Mouse (Mus musculus): ENCODE measurements around the gene Apoa1. TPM values are rescaled to one million over a fixed set of nuclear protein-coding genes. Genes with fewer than 3 reads are reported as not detected.
A peak's percentile ranks its signal among the peaks of the same experiment; 100 is the strongest.

The Apoa1 gene
- polyA plus RNA-seq (2015; fragmentation: Nextera tagmentation; extraction: Ambion mirVana) = 4.7 and 5.3 TPM in 2 replicates

GRCm38 (mm10) chr9:46228491-46228890 lies at the start of gene Apoa1:
Apoa1 (plus strand) TSS chr9:46228580.
- Histone ChIP-seq H3K27ac (replicated peaks) (no peak within 1 kb of the TSS), H3K36me3 (no peaks in the 10 kb centered on the region), H3K9ac (no peak within 1 kb of the TSS), H3K4me3 (no peak within 1 kb of the TSS), H3K4me2 (no peak within 1 kb of the TSS), H3K9me3 (no peaks in the 10 kb centered on the region), H3K27me3 (no peaks in the 10 kb centered on the region), H3K4me1 (replicated peaks) (peaks cover 15% of the 10 kb centered on the region)
- no peak for ATAC-seq (ENCODE audit: low FRiP score, low read depth)
- 63% methylated on average over 9 of the region's 9 CpGs for WGBS

- H3K36me3 ChIP-seq = no peaks in the 10 kb centered on the region
- no peaks in the 10 kb centered on the region for H3K9me3 ChIP-seq
- no peak overlapping the region for H3K4me2 ChIP-seq
- H3K27me3 ChIP-seq = no peaks in the 10 kb centered on the region
- no peak overlapping the region for H3K9ac ChIP-seq
- no peak overlapping the region for H3K4me3 ChIP-seq
- H3K4me1 ChIP-seq (replicated peaks) = no peaks in the 10 kb centered on the region; the same call in 1 of the 2 replicates
- no peak overlapping the region for H3K27ac ChIP-seq (replicated peaks)
- ATAC-seq (ENCODE audit: low FRiP score, low read depth) = no peak
- 91% methylated on average over 9 of the region's 9 CpGs for WGBS
Observed at GRCm38 (mm10) chr9:46178595-46178994, 49.8 kb upstream of the Apoa1 start.

- H3K27ac ChIP-seq (replicated peaks) = no peak overlapping the region
- H3K4me1 ChIP-seq (replicated peaks) = no peaks in the 10 kb centered on the region; the same call in 1 of the 2 replicates
- ATAC-seq (ENCODE audit: low FRiP score, low read depth) = no peak
- no peaks in the 10 kb centered on the region for H3K36me3 ChIP-seq
- H3K9ac ChIP-seq = no peak overlapping the region
- H3K9me3 ChIP-seq = no peaks in the 10 kb centered on the region
- 87% methylated on average over 8 of the region's 8 CpGs for WGBS
- no peak overlapping the region for H3K4me3 ChIP-seq
- H3K27me3 ChIP-seq = no peaks in the 10 kb centered on the region
- H3K4me2 ChIP-seq = no peak overlapping the region
Observed at GRCm38 (mm10) chr9:46181297-46181696, 47.1 kb upstream of the Apoa1 start.

DNA sequence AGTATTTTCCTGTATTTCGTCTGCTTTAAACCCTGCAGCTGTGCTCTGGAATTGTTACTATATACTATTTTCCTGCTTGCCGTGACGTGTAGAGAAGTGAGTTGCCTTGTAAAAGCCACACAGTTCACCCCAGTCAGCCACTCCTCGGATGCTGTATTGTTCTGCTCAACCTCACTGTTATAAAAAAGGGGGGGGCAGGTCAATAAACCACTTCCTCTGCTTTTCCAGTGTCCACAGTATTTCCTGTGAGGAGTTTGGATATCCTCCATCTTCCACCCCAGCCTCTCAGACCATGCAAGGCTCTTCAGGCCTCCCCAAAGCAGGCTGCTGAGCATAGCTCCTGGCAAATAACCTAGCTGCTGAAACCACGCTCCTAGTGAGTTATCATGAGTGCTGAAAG lies 43.8 kb upstream of the Apoa1 start:
- no peak overlapping the region for H3K4me2 ChIP-seq
- no peak overlapping the region for H3K4me3 ChIP-seq
- H3K9ac ChIP-seq = no peak overlapping the region
- no peaks in the 10 kb centered on the region for H3K36me3 ChIP-seq
- peaks cover 4% of the 10 kb centered on the region for H3K4me1 ChIP-seq (replicated peaks)
- H3K27ac ChIP-seq (replicated peaks) = no peak overlapping the region
- no peak for ATAC-seq (ENCODE audit: low FRiP score, low read depth)
- 82% methylated on average over 5 of the region's 5 CpGs for WGBS
- no peaks in the 10 kb centered on the region for H3K27me3 ChIP-seq
- H3K9me3 ChIP-seq = no peaks in the 10 kb centered on the region

DNA sequence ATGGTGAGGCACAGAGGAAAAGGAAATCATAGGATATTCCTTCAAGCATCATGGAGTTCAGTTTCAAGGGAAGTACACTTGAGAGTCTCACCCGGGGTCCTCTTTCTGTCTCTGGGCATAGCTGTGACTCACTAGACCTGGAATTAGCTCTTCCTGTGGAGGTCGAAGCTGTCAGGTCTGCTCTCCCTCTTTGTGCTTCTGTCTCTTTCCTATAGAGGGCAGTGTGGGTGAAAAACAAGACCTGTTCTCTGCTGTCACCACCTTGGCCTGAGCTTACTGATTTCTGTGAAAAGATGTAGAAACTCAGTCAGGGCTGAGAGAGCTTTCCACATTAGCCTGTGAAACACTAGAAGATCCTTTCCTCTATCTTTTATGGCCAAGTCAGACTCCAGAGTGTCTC lies 43.2 kb upstream of the Apoa1 start:
- Histone ChIP-seq H3K36me3 (no peaks in the 10 kb centered on the region), H3K4me1 (replicated peaks) (peaks cover 4% of the 10 kb centered on the region), H3K27me3 (no peaks in the 10 kb centered on the region), H3K4me2 (no peak overlapping the region), H3K4me3 (no peak overlapping the region), H3K9ac (no peak overlapping the region), H3K27ac (replicated peaks) (no peak overlapping the region), H3K9me3 (no peaks in the 10 kb centered on the region)
- ATAC-seq (ENCODE audit: low FRiP score, low read depth) = no peak
- WGBS = 54% methylated on average over 2 of the region's 2 CpGs

DNA sequence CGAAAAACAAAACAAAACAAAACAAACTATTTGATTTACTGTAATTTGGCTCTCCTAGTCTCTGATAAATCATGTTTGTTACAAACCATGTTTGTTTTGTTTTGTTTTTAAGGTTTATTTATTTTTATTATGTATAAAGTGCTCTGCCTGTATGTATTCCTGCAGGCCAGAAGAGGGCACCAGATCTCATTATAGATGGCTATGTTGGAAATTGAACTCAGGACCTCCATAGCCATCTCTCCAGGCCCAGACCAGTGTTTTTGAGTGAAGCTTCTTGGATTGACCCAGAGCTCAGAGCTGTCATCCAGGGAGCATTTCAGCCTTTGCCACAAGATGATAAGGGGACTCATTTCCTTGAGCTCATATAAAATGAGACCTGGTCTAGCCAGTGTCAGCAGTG lies 42.0 kb upstream of the Apoa1 start:
- no peak overlapping the region for H3K9ac ChIP-seq
- 81% methylated on average over 1 of the region's 1 CpGs for WGBS
- no peaks in the 10 kb centered on the region for H3K36me3 ChIP-seq
- peaks cover 4% of the 10 kb centered on the region; the same call in 1 of the 2 replicates for H3K4me1 ChIP-seq (replicated peaks)
- no peak overlapping the region for H3K4me3 ChIP-seq
- no peak overlapping the region for H3K27ac ChIP-seq (replicated peaks)
- no peaks in the 10 kb centered on the region for H3K9me3 ChIP-seq
- no peak overlapping the region for H3K4me2 ChIP-seq
- ATAC-seq (ENCODE audit: low FRiP score, low read depth) = no peak
- no peaks in the 10 kb centered on the region for H3K27me3 ChIP-seq

DNA sequence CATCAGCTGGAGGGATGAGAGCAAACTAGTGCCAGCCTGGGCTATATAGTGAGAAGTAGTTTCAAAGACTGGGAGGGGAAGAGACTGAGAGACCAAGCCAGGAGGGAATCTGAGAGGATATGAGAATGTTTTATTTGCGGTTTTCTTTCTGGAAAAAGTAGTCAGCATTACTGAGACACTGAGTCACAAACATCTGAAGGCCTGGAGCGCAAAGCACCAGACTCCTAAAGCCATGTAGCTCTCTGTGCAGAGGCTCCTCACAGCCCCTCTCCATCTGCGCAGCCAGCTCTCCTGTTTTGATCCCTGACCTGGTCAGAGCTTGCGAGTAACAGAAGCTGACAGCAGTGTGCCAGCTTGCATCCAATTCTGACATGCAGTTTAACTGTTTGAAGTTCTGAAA lies 40.0 kb upstream of the Apoa1 start:
- no peaks in the 10 kb centered on the region for H3K27me3 ChIP-seq
- H3K4me2 ChIP-seq = no peak overlapping the region
- no peak overlapping the region for H3K4me3 ChIP-seq
- no peak overlapping the region for H3K27ac ChIP-seq (replicated peaks)
- H3K4me1 ChIP-seq (replicated peaks) = peaks cover 4% of the 10 kb centered on the region; the same call in 1 of the 2 replicates
- H3K36me3 ChIP-seq = no peaks in the 10 kb centered on the region
- no peak overlapping the region for H3K9ac ChIP-seq
- 86% methylated on average over 4 of the region's 4 CpGs for WGBS
- no peak for ATAC-seq (ENCODE audit: low FRiP score, low read depth)
- H3K9me3 ChIP-seq = no peaks in the 10 kb centered on the region

DNA sequence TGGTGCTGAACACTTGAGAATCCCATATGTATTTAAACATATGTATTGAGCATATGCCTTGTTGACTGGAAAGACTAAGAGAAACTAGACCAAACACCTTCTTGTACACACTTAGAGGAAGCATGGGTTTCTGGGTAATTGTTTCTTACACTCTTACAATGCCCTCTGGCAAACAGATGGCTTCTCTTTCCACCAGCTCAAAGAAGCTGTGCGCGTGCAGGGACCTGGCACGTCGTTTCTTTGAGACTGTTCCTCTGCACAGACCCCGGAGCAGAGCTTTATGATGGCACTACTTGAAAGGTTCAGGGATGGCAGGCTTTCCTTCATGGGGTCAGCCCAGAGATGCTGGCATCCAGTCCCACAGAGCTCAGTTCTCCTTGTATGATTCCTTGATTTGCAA lies 39.4 kb upstream of the Apoa1 start:
- peaks cover 4% of the 10 kb centered on the region; the same call in 1 of the 2 replicates for H3K4me1 ChIP-seq (replicated peaks)
- no peaks in the 10 kb centered on the region for H3K36me3 ChIP-seq
- WGBS = 46% methylated on average over 5 of the region's 5 CpGs
- H3K4me2 ChIP-seq = no peak overlapping the region
- no peaks in the 10 kb centered on the region for H3K27me3 ChIP-seq
- no peak overlapping the region for H3K27ac ChIP-seq (replicated peaks)
- H3K9ac ChIP-seq = no peak overlapping the region
- H3K9me3 ChIP-seq = no peaks in the 10 kb centered on the region
- ATAC-seq (ENCODE audit: low FRiP score, low read depth) = peak; percentile 23; the same call in 1 of the 2 replicates
- H3K4me3 ChIP-seq = no peak overlapping the region

DNA sequence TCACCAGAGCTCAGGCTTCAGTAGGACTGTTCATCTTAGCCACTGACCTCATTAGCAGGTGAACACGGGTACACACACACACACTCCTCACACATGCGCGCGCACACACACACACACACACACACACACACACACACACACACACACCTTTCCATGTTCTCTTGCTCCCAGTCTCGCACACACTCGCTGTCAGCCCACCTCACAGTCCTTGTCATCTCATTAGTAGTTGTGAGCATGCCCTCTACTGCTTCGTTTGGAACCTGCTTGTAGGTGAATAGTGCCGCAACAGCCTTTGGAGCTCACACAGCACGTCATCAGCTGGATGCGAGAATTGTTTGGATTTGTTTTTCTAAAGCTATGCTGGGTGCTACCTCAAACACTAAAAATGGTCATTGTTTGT lies 39.0 kb upstream of the Apoa1 start:
- no peak overlapping the region for H3K4me3 ChIP-seq
- H3K36me3 ChIP-seq = no peaks in the 10 kb centered on the region
- H3K9me3 ChIP-seq = no peaks in the 10 kb centered on the region
- H3K27me3 ChIP-seq = no peaks in the 10 kb centered on the region
- peak; percentile 34; the same call in 1 of the 2 replicates for ATAC-seq (ENCODE audit: low FRiP score, low read depth)
- no peak overlapping the region for H3K9ac ChIP-seq
- 82% methylated on average over 10 of the region's 10 CpGs for WGBS
- peaks cover 4% of the 10 kb centered on the region; the same call in 1 of the 2 replicates for H3K4me1 ChIP-seq (replicated peaks)
- H3K4me2 ChIP-seq = no peak overlapping the region
- no peak overlapping the region for H3K27ac ChIP-seq (replicated peaks)

GRCm38 (mm10) chr9:46191234-46191633 lies 37.1 kb upstream of the Apoa1 start:
- no peak overlapping the region for H3K27ac ChIP-seq (replicated peaks)
- no peaks in the 10 kb centered on the region for H3K9me3 ChIP-seq
- H3K4me3 ChIP-seq = no peak overlapping the region
- H3K36me3 ChIP-seq = peaks cover 11% of the 10 kb centered on the region
- H3K4me1 ChIP-seq (replicated peaks) = peaks cover 4% of the 10 kb centered on the region; the same call in 1 of the 2 replicates
- 76% methylated on average over 8 of the region's 8 CpGs for WGBS
- H3K4me2 ChIP-seq = no peak overlapping the region
- H3K27me3 ChIP-seq = no peaks in the 10 kb centered on the region
- no peak for ATAC-seq (ENCODE audit: low FRiP score, low read depth)
- no peak overlapping the region for H3K9ac ChIP-seq

GRCm38 (mm10) chr9:46191644-46192043 lies 36.7 kb upstream of the Apoa1 start:
- Histone ChIP-seq H3K27me3 (no peaks in the 10 kb centered on the region), H3K36me3 (peaks cover 11% of the 10 kb centered on the region), H3K4me3 (no peak overlapping the region), H3K4me1 (replicated peaks) (peaks cover 4% of the 10 kb centered on the region; the same call in 1 of the 2 replicates), H3K9ac (no peak overlapping the region), H3K9me3 (no peaks in the 10 kb centered on the region), H3K27ac (replicated peaks) (no peak overlapping the region), H3K4me2 (no peak overlapping the region)
- no peak for ATAC-seq (ENCODE audit: low FRiP score, low read depth)
- WGBS = 42% methylated on average over 1 of the region's 1 CpGs

DNA sequence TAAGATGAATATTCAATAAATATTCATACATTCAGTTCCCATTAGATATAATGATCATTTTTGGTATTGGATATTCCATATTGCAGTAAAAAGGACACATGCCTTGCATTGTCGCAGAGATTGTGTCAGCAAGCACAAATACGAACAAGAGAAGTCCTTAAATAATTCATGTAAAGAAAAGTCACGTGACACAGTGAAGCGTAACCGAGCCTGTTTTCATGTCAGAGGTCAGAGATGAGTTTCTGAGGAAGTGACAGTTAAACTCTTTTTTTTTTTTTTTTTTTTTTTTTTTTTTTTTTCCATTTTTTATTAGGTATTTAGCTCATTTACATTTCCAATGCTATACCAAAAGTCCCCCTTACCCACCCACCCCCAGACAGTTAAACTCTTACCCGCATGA lies 35.7 kb upstream of the Apoa1 start:
- 70% methylated on average over 6 of the region's 6 CpGs for WGBS
- ATAC-seq (ENCODE audit: low FRiP score, low read depth) = no peak
- Histone ChIP-seq H3K4me2 (no peak overlapping the region), H3K4me3 (no peak overlapping the region), H3K4me1 (replicated peaks) (peaks cover 4% of the 10 kb centered on the region; the same call in 1 of the 2 replicates), H3K9ac (no peak overlapping the region), H3K27ac (replicated peaks) (no peak overlapping the region), H3K27me3 (no peaks in the 10 kb centered on the region), H3K9me3 (no peaks in the 10 kb centered on the region), H3K36me3 (peaks cover 11% of the 10 kb centered on the region)

DNA sequence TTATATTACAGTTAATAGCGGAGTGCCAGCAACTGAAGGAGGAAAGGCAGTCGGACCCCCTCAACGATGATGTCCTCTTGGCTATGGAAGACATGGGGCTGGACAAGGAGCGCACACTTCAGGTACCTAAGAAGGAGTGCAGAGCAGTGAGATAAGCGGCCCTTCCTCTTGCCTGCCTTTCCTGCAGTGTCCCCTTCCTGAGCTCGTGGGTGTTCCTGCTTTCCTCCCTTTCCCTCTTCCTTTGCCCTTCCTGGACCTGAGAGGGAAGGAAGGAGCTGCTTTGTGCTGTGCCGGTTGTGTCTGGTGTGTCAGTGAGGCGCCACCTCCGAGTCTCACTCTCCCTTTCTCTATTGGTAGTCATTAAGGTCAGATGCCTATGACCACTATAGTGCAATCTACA lies 33.6 kb upstream of the Apoa1 start:
- H3K36me3 ChIP-seq = peaks cover 28% of the 10 kb centered on the region
- WGBS = 91% methylated on average over 9 of the region's 9 CpGs
- no peaks in the 10 kb centered on the region for H3K4me1 ChIP-seq (replicated peaks)

More for the DNA sequence above, 33.6 kb upstream of the Apoa1 start:
- H3K9ac ChIP-seq = no peak overlapping the region
- H3K27me3 ChIP-seq = no peaks in the 10 kb centered on the region
- ATAC-seq (ENCODE audit: low FRiP score, low read depth) = no peak
- H3K27ac ChIP-seq (replicated peaks) = no peak overlapping the region
- H3K4me3 ChIP-seq = no peak overlapping the region
- H3K9me3 ChIP-seq = no peaks in the 10 kb centered on the region
- H3K4me2 ChIP-seq = no peak overlapping the region
